Comparison of ENCODE assay signal across 13 mouse cellular contexts in the genomic region with DNA sequence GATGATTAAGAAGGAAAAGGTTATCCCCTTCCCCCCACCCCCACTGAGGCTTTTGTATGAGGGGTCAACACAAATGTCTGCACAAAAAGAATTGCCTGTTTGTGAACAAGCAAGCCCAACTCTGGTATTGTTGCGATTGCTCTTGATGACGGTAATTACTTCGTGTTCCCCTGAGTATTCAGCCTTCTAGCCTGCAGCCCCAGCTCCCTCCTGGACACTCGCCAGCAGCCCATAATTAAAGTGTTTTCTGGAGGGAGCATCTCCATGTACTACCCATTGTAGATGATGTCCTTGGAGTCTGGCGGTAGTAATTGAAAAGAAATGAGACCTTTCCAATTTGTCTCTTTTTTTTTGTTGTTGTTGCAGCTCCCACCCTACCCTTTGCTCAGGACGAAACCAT.
DNase-seq lines count a peak whose midpoint lies in the region; ATAC-seq lines count a peak whose summit lies in the region.
"Had no signal": no experiment of that assay in that cellular context is flagged by ENCODE, and none has a peak within 500 bp of the region (broad histone marks: within the 10 kb centered on the region; RNA-seq: fewer than 3 reads in every experiment).

No protein-coding gene starts in this region.

- intact Hi-C loops in gastrocnemius, postnatal 36 days (cut with DNase I) = no loop called here

- peaks cover 15% of the 10 kb centered on the region for H3K4me1 ChIP-seq in hindbrain, embryonic 15.5 days (replicated peaks)

- no peaks in the 10 kb centered on the region for H3K9me3 ChIP-seq in hindbrain, embryonic 15.5 days

- no peak overlapping the region for H3K4me3 ChIP-seq in hindbrain, embryonic 15.5 days
- H3K4me3 ChIP-seq: left cerebral cortex, adult 2 months had no signal

- ATAC-seq in hindbrain, embryonic 15.5 days (ENCODE audit: low FRiP score, low read depth) = peak; percentile 61; the same call in 1 of the 2 replicates

- no peaks in the 10 kb centered on the region for H3K36me3 ChIP-seq in hindbrain, embryonic 15.5 days

- WGBS in hindbrain, embryonic 15.5 days = 8% methylated on average over 6 of the region's 6 CpGs

- peak overlapping the region; percentile 27; the same call in 1 of the 2 replicates for H3K4me2 ChIP-seq in hindbrain, embryonic 15.5 days

- H3K27ac ChIP-seq in hindbrain, embryonic 15.5 days (replicated peaks) = no peak overlapping the region
- H3K27ac ChIP-seq: left cerebral cortex, adult 2 months had no signal

- H3K9ac ChIP-seq in hindbrain, embryonic 15.5 days = no peak overlapping the region

- no peaks in the 10 kb centered on the region for H3K27me3 ChIP-seq in hindbrain, embryonic 15.5 days
- H3K27me3 ChIP-seq: CH12.LX had no signal

- peak; percentile 5 for DNase-seq in gastrocnemius, postnatal 10 days
- DNase-seq in gastrocnemius, postnatal 36 days = no peak
- peak; percentile 54 for DNase-seq in testis, postnatal 10 days (ENCODE audit: low spot score)
- no peak for DNase-seq in testis, postnatal 14 days (ENCODE audit: low spot score)
- no peak for DNase-seq in spleen, postnatal 14 days (ENCODE audit: low spot score in 2 of 2)
- no peak for DNase-seq in yolk sac, embryonic 10.5 days (ENCODE audit: low spot score)
- no peak for DNase-seq in ovary, postnatal 36 days (ENCODE audit: low spot score)
- DNase-seq: cerebellum, postnatal 36 days; gastrocnemius, postnatal 25 days; lung, adult 18-20 months had no signal

Comparison
In these comparisons a context has a peak if more than half of its experiments do, and no peak if none do; other contexts are left out.
1. DNase-seq: peak in gastrocnemius, postnatal 10 days (single experiment) and testis, postnatal 10 days (single experiment); none in gastrocnemius, postnatal 36 days (0 of 2), testis, postnatal 14 days (single experiment), spleen, postnatal 14 days (0 of 2), yolk sac, embryonic 10.5 days (single experiment) and ovary, postnatal 36 days (single experiment).